Mouse (Mus musculus): Measurements from ENCODE around the gene Dut. TPM values are rescaled to one million over a fixed set of nuclear protein-coding genes. Genes with fewer than 3 reads are reported as not detected.

The Dut gene
- polyA plus RNA-seq, 1 experiment from 2014 or later = 288 TPM

GRCm38 (mm10) chr2:125249339-125249738, 2.3 kb downstream of the Dut start:
- H3K4me3 ChIP-seq (ENCODE audit: low read depth, low read length) = no peak overlapping the region
- H3K4me2 ChIP-seq (ENCODE audit: low read depth, low read length, severe bottlenecking) = peak overlapping the region; percentile 61
- 85% methylated on average over 4 of the region's 4 CpGs for WGBS
- no peak for DNase-seq (ENCODE audit: low spot score)
- H3K27ac ChIP-seq (ENCODE audit: low read depth, low read length) = no peak overlapping the region
- ATAC-seq (replicated peaks; ENCODE audit: low FRiP score) = no peak
- H3K27me3 ChIP-seq (ENCODE audit: control insufficient read depth, insufficient read depth, low read length) = no peaks in the 10 kb centered on the region
- no peaks in the 10 kb centered on the region for H3K9me3 ChIP-seq (ENCODE audit: control insufficient read depth, low read length)
- peaks cover 9% of the 10 kb centered on the region for H3K36me3 ChIP-seq (ENCODE audit: control insufficient read depth, insufficient read depth, low read length)
- H3K4me1 ChIP-seq (replicated peaks; ENCODE audit: control insufficient read depth, insufficient read depth, low read length) = no peaks in the 10 kb centered on the region
- no peak overlapping the region; the same call in 1 of the 2 replicates for H3K9ac ChIP-seq (ENCODE audit: low read length)

- H3K9ac ChIP-seq (ENCODE audit: low read length) = no peak overlapping the region
- 88% methylated on average over 4 of the region's 4 CpGs for WGBS
- H3K4me3 ChIP-seq (ENCODE audit: low read depth, low read length) = no peak overlapping the region
- ATAC-seq (replicated peaks; ENCODE audit: low FRiP score) (no peak), DNase-seq (ENCODE audit: low spot score) (no peak)
- H3K4me2 ChIP-seq (ENCODE audit: low read depth, low read length, severe bottlenecking) = no peak overlapping the region
- H3K27ac ChIP-seq (ENCODE audit: low read depth, low read length) = no peak overlapping the region
- H3K27me3 ChIP-seq (ENCODE audit: control insufficient read depth, insufficient read depth, low read length) = no peaks in the 10 kb centered on the region
- peaks cover 13% of the 10 kb centered on the region for H3K36me3 ChIP-seq (ENCODE audit: control insufficient read depth, insufficient read depth, low read length)
- no peaks in the 10 kb centered on the region for H3K4me1 ChIP-seq (replicated peaks; ENCODE audit: control insufficient read depth, insufficient read depth, low read length)
- H3K9me3 ChIP-seq (ENCODE audit: control insufficient read depth, low read length) = no peaks in the 10 kb centered on the region
These were observed 2.9 kb downstream of the Dut start for GRCm38 (mm10) chr2:125249874-125250273.

GRCm38 (mm10) chr2:125251781-125252180, 4.8 kb downstream of the Dut start:
- H3K4me2 ChIP-seq (ENCODE audit: low read depth, low read length, severe bottlenecking) = no peak overlapping the region
- peaks cover 13% of the 10 kb centered on the region for H3K36me3 ChIP-seq (ENCODE audit: control insufficient read depth, insufficient read depth, low read length)
- 91% methylated on average over 4 of the region's 4 CpGs for WGBS
- no peaks in the 10 kb centered on the region for H3K9me3 ChIP-seq (ENCODE audit: control insufficient read depth, low read length)
- H3K4me3 ChIP-seq (ENCODE audit: low read depth, low read length) = no peak overlapping the region
- H3K27me3 ChIP-seq (ENCODE audit: control insufficient read depth, insufficient read depth, low read length) = no peaks in the 10 kb centered on the region
- DNase-seq (ENCODE audit: low spot score) (no peak), ATAC-seq (replicated peaks; ENCODE audit: low FRiP score) (no peak)
- no peak overlapping the region for H3K27ac ChIP-seq (ENCODE audit: low read depth, low read length)
- H3K4me1 ChIP-seq (replicated peaks; ENCODE audit: control insufficient read depth, insufficient read depth, low read length) = no peaks in the 10 kb centered on the region
- H3K9ac ChIP-seq (ENCODE audit: low read length) = no peak overlapping the region

- Histone ChIP-seq H3K4me1 (replicated peaks; ENCODE audit: control insufficient read depth, insufficient read depth, low read length) (no peaks in the 10 kb centered on the region), H3K27me3 (ENCODE audit: control insufficient read depth, insufficient read depth, low read length) (no peaks in the 10 kb centered on the region), H3K4me3 (ENCODE audit: low read depth, low read length) (no peak overlapping the region), H3K36me3 (ENCODE audit: control insufficient read depth, insufficient read depth, low read length) (peaks cover 15% of the 10 kb centered on the region), H3K9me3 (ENCODE audit: control insufficient read depth, low read length) (no peaks in the 10 kb centered on the region), H3K9ac (ENCODE audit: low read length) (no peak overlapping the region), H3K27ac (ENCODE audit: low read depth, low read length) (no peak overlapping the region), H3K4me2 (ENCODE audit: low read depth, low read length, severe bottlenecking) (no peak overlapping the region)
- 78% methylated on average over 2 of the region's 2 CpGs for WGBS
- DNase-seq (ENCODE audit: low spot score) (peak; percentile 60), ATAC-seq (replicated peaks; ENCODE audit: low FRiP score) (no peak)
These were observed 5.3 kb downstream of the Dut start for GRCm38 (mm10) chr2:125252275-125252674.

GRCm38 (mm10) chr2:125253699-125254098, 6.7 kb downstream of the Dut start:
- H3K4me1 ChIP-seq (replicated peaks; ENCODE audit: control insufficient read depth, insufficient read depth, low read length) = no peaks in the 10 kb centered on the region
- H3K4me2 ChIP-seq (ENCODE audit: low read depth, low read length, severe bottlenecking) = no peak overlapping the region
- ATAC-seq (replicated peaks; ENCODE audit: low FRiP score) = no peak
- H3K27ac ChIP-seq (ENCODE audit: low read depth, low read length) = no peak overlapping the region
- peaks cover 19% of the 10 kb centered on the region for H3K36me3 ChIP-seq (ENCODE audit: control insufficient read depth, insufficient read depth, low read length)
- H3K27me3 ChIP-seq (ENCODE audit: control insufficient read depth, insufficient read depth, low read length) = no peaks in the 10 kb centered on the region
- WGBS = 95% methylated on average over 6 of the region's 6 CpGs
- H3K9ac ChIP-seq (ENCODE audit: low read length) = no peak overlapping the region
- no peak for DNase-seq (ENCODE audit: low spot score)
- no peak overlapping the region for H3K4me3 ChIP-seq (ENCODE audit: low read depth, low read length)
- no peaks in the 10 kb centered on the region for H3K9me3 ChIP-seq (ENCODE audit: control insufficient read depth, low read length)

GRCm38 (mm10) chr2:125254630-125255029, 7.6 kb downstream of the Dut start:
- no peak overlapping the region for H3K4me3 ChIP-seq (ENCODE audit: low read depth, low read length)
- no peaks in the 10 kb centered on the region for H3K9me3 ChIP-seq (ENCODE audit: control insufficient read depth, low read length)
- no peak overlapping the region for H3K27ac ChIP-seq (ENCODE audit: low read depth, low read length)
- peaks cover 19% of the 10 kb centered on the region for H3K36me3 ChIP-seq (ENCODE audit: control insufficient read depth, insufficient read depth, low read length)
- H3K27me3 ChIP-seq (ENCODE audit: control insufficient read depth, insufficient read depth, low read length) = no peaks in the 10 kb centered on the region
- H3K4me1 ChIP-seq (replicated peaks; ENCODE audit: control insufficient read depth, insufficient read depth, low read length) = no peaks in the 10 kb centered on the region
- 98% methylated on average over 3 of the region's 3 CpGs for WGBS
- no peak overlapping the region for H3K4me2 ChIP-seq (ENCODE audit: low read depth, low read length, severe bottlenecking)
- no peak overlapping the region for H3K9ac ChIP-seq (ENCODE audit: low read length)
- DNase-seq (ENCODE audit: low spot score) = no peak
- no peak for ATAC-seq (replicated peaks; ENCODE audit: low FRiP score)

- WGBS = 85% methylated on average over 3 of the region's 3 CpGs
- DNase-seq (ENCODE audit: low spot score) = no peak
- Histone ChIP-seq H3K36me3 (ENCODE audit: control insufficient read depth, insufficient read depth, low read length) (peaks cover 19% of the 10 kb centered on the region), H3K9me3 (ENCODE audit: control insufficient read depth, low read length) (no peaks in the 10 kb centered on the region), H3K4me2 (ENCODE audit: low read depth, low read length, severe bottlenecking) (no peak overlapping the region), H3K27ac (ENCODE audit: low read depth, low read length) (no peak overlapping the region), H3K4me1 (replicated peaks; ENCODE audit: control insufficient read depth, insufficient read depth, low read length) (no peaks in the 10 kb centered on the region), H3K4me3 (ENCODE audit: low read depth, low read length) (no peak overlapping the region), H3K9ac (ENCODE audit: low read length) (no peak overlapping the region), H3K27me3 (ENCODE audit: control insufficient read depth, insufficient read depth, low read length) (no peaks in the 10 kb centered on the region)
- no peak for ATAC-seq (replicated peaks; ENCODE audit: low FRiP score)
These were observed 8.9 kb downstream of the Dut start for GRCm38 (mm10) chr2:125255886-125256285.

- no peak overlapping the region for H3K4me2 ChIP-seq (ENCODE audit: low read depth, low read length, severe bottlenecking)
- peaks cover 8% of the 10 kb centered on the region; the same call in 1 of the 2 replicates for H3K36me3 ChIP-seq (ENCODE audit: control insufficient read depth, insufficient read depth, low read length)
- no peak overlapping the region for H3K27ac ChIP-seq (ENCODE audit: low read depth, low read length)
- H3K9ac ChIP-seq (ENCODE audit: low read length) = no peak overlapping the region
- H3K4me3 ChIP-seq (ENCODE audit: low read depth, low read length) = no peak overlapping the region
- WGBS = 87% methylated on average over 14 of the region's 14 CpGs
- DNase-seq (ENCODE audit: low spot score) (no peak), ATAC-seq (replicated peaks; ENCODE audit: low FRiP score) (no peak)
- no peaks in the 10 kb centered on the region for H3K27me3 ChIP-seq (ENCODE audit: control insufficient read depth, insufficient read depth, low read length)
- H3K4me1 ChIP-seq (replicated peaks; ENCODE audit: control insufficient read depth, insufficient read depth, low read length) = no peaks in the 10 kb centered on the region
- H3K9me3 ChIP-seq (ENCODE audit: control insufficient read depth, low read length) = no peaks in the 10 kb centered on the region
These were observed 12.5 kb downstream of the Dut start for GRCm38 (mm10) chr2:125259230-125260120.

GRCm38 (mm10) chr2:125260326-125260725, 13.3 kb downstream of the Dut start:
- Histone ChIP-seq H3K4me1 (replicated peaks; ENCODE audit: control insufficient read depth, insufficient read depth, low read length) (no peaks in the 10 kb centered on the region), H3K4me3 (ENCODE audit: low read depth, low read length) (no peak overlapping the region), H3K9ac (ENCODE audit: low read length) (no peak overlapping the region), H3K27ac (ENCODE audit: low read depth, low read length) (no peak overlapping the region), H3K36me3 (ENCODE audit: control insufficient read depth, insufficient read depth, low read length) (peaks cover 6% of the 10 kb centered on the region; the same call in 1 of the 2 replicates), H3K4me2 (ENCODE audit: low read depth, low read length, severe bottlenecking) (no peak overlapping the region), H3K27me3 (ENCODE audit: control insufficient read depth, insufficient read depth, low read length) (no peaks in the 10 kb centered on the region), H3K9me3 (ENCODE audit: control insufficient read depth, low read length) (no peaks in the 10 kb centered on the region)
- ATAC-seq (replicated peaks; ENCODE audit: low FRiP score) (no peak), DNase-seq (ENCODE audit: low spot score) (no peak)
- WGBS = 88% methylated on average over 2 of the region's 2 CpGs
